14 mouse cellular contexts compared by ENCODE assay signal in the genomic region with DNA sequence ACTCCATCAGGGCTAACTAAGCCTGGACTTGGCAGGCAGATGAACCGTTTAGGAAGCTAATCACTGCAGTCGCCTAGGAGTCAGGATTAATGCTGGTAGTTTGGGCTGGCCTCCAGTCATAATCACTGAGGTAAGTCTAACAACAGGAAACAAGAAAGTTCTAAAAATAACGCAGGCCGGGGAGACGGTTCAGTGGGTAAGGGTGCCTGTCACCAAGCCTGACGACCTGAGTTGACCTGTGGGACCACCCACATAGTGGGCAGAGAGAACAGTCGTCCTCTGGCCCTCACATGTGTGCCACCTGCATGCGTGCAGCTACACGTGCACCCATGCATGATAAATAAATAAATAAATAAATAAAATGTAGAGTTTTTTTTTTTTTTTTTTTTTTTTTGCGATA. TPM values are rescaled to one million over a fixed set of nuclear protein-coding genes. Genes with fewer than 3 reads are reported as not detected.
DNase-seq lines count a peak whose midpoint lies in the region; ATAC-seq and TF ChIP-seq lines count a peak whose summit lies in the region.
"Had no signal": no experiment of that assay in that cellular context is flagged by ENCODE, and none has a peak within 500 bp of the region (broad histone marks: within the 10 kb centered on the region; RNA-seq: fewer than 3 reads in every experiment).

No protein-coding gene starts in this region.

- no peaks in the 10 kb centered on the region for H3K36me3 ChIP-seq in heart, postnatal 0 days (replicated peaks; ENCODE audit: control insufficient read depth, insufficient read depth, low read length)
- H3K36me3 ChIP-seq in kidney, embryonic 14.5 days (ENCODE audit: control insufficient read depth, insufficient read depth, low read length) = no peaks in the 10 kb centered on the region

- no peak for TF ChIP-seq CTCF in heart, postnatal 0 days (IDR thresholded peaks at IDR 0.05; ENCODE audit: low read depth)

- 31% methylated on average over 10 of the region's 10 CpGs for WGBS in heart, postnatal 0 days
- WGBS in kidney, embryonic 14.5 days = 18% methylated on average over 10 of the region's 10 CpGs

- no peak for DNase-seq in heart, postnatal 0 days (ENCODE audit: low spot score)
- no peak for DNase-seq in heart, adult 9 months (ENCODE audit: low spot score in 2 of 2)
- peak; percentile 35 to 36 for DNase-seq in spleen, adult 18-20 months
- DNase-seq in spleen, adult 12 weeks (ENCODE audit: low spot score) = no peak
- no peak for DNase-seq in frontal cortex, postnatal 36 days (ENCODE audit: low spot score in 2 of 2)
- DNase-seq in lung, postnatal 14 days = no peak
- no peak for DNase-seq in lung, postnatal 4 days
- DNase-seq: cerebellum, adult 9-11 months; lung, adult 18-20 months; thymus, postnatal 25 days had no signal

- TF ChIP-seq EP300 in heart, postnatal 0 days (IDR thresholded peaks at IDR 0.05; ENCODE audit: low read depth) = no peak

- H3K4me2 ChIP-seq in heart, postnatal 0 days (ENCODE audit: low read depth, low read length) = no peak overlapping the region
- no peak overlapping the region for H3K4me2 ChIP-seq in kidney, embryonic 14.5 days (replicated peaks; ENCODE audit: low read depth, low read length)

- no peaks in the 10 kb centered on the region for H3K9me3 ChIP-seq in heart, postnatal 0 days (replicated peaks; ENCODE audit: control insufficient read depth, low read length)
- H3K9me3 ChIP-seq in kidney, embryonic 14.5 days (ENCODE audit: control insufficient read depth, low read length) = no peaks in the 10 kb centered on the region

- H3K4me3 ChIP-seq in heart, postnatal 0 days (ENCODE audit: low read depth, low read length) = no peak overlapping the region
- H3K4me3 ChIP-seq in kidney, embryonic 14.5 days (ENCODE audit: low read length) = no peak overlapping the region

- H3K9ac ChIP-seq in heart, postnatal 0 days (replicated peaks; ENCODE audit: low read depth, low read length) = no peak overlapping the region
- no peak overlapping the region for H3K9ac ChIP-seq in kidney, embryonic 14.5 days (ENCODE audit: low read depth, low read length)

- no peak overlapping the region for H3K27ac ChIP-seq in heart, postnatal 0 days (ENCODE audit: low read depth)
- no peak overlapping the region for H3K27ac ChIP-seq in kidney, embryonic 14.5 days (ENCODE audit: low read depth, low read length)

- peaks cover 6% of the 10 kb centered on the region for H3K4me1 ChIP-seq in heart, postnatal 0 days (ENCODE audit: control insufficient read depth, insufficient read depth)
- peaks cover 20% of the 10 kb centered on the region for H3K4me1 ChIP-seq in kidney, embryonic 14.5 days (ENCODE audit: control insufficient read depth, insufficient read depth, low read length)

- 0 out of 2 replicates have a peak, but pooled peaks have one; percentile 19 for ATAC-seq in heart, postnatal 0 days (ENCODE audit: insufficient read depth, low read depth)
- ATAC-seq in kidney, embryonic 14.5 days (ENCODE audit: low FRiP score, low TSS enrichment) = peak; percentile 4; the same call in 1 of the 2 replicates

- no peaks in the 10 kb centered on the region for H3K27me3 ChIP-seq in heart, postnatal 0 days (ENCODE audit: control insufficient read depth, insufficient read depth, low read length)
- H3K27me3 ChIP-seq in kidney, embryonic 14.5 days (ENCODE audit: control insufficient read depth, insufficient read depth, low read length) = no peaks in the 10 kb centered on the region

RNA-seq across cellular contexts. Expression of a gene that starts 13.4 kb away (rescaled TPM):
- not detected in 2 replicates for total RNA-seq in heart, postnatal 0 days (2014; rRNA removed; ENCODE audit: low replicate concordance)
- polyA plus RNA-seq in heart, postnatal 0 days (2015; fragmentation: Nextera tagmentation; extraction: Ambion mirVana) = 0.33 and 0.75 TPM in 2 replicates
- polyA plus RNA-seq in kidney, embryonic 14.5 days (2014; fragmentation: Nextera tagmentation; extraction: Ambion mirVana) = 0.28 and 0.36 TPM in 2 replicates

RNA-seq across cellular contexts. Expression of a gene that starts 24.6 kb away (rescaled TPM):
- total RNA-seq in heart, postnatal 0 days (2014; rRNA removed; ENCODE audit: low replicate concordance) = 2.7 TPM in 1 of 2 replicates, not detected in the other
- polyA plus RNA-seq in heart, postnatal 0 days (2015; fragmentation: Nextera tagmentation; extraction: Ambion mirVana) = 0.08 and 0.14 TPM in 2 replicates
- 0.14 and 0.21 TPM in 2 replicates for polyA plus RNA-seq in kidney, embryonic 14.5 days (2014; fragmentation: Nextera tagmentation; extraction: Ambion mirVana)

RNA-seq across cellular contexts. Expression of a gene that starts 55.1 kb away (rescaled TPM):
- not detected in 2 replicates for total RNA-seq in heart, postnatal 0 days (2014; rRNA removed; ENCODE audit: low replicate concordance)
- 0.12 and 0.18 TPM in 2 replicates for polyA plus RNA-seq in heart, postnatal 0 days (2015; fragmentation: Nextera tagmentation; extraction: Ambion mirVana)
- polyA plus RNA-seq in kidney, embryonic 14.5 days (2014; fragmentation: Nextera tagmentation; extraction: Ambion mirVana) = 0.77 and 1.6 TPM in 2 replicates
- total RNA-seq: gastrocnemius, adult 18-20 months; heart, adult 8-10 months had no signal

RNA-seq across cellular contexts. Expression of a gene that starts 58.1 kb away (rescaled TPM):
- not detected in 2 replicates for total RNA-seq in heart, postnatal 0 days (2014; rRNA removed; ENCODE audit: low replicate concordance)
- polyA plus RNA-seq in heart, postnatal 0 days (2015; fragmentation: Nextera tagmentation; extraction: Ambion mirVana) = not detected in 2 replicates
- 0.19 TPM in 1 of 2 replicates, not detected in the other for polyA plus RNA-seq in kidney, embryonic 14.5 days (2014; fragmentation: Nextera tagmentation; extraction: Ambion mirVana)
- total RNA-seq: gastrocnemius, adult 18-20 months; heart, adult 8-10 months had no signal
- polyA plus RNA-seq: large intestine, adult 2 months had no signal

Comparison
In these comparisons a context has a peak if more than half of its experiments do, and no peak if none do; other contexts are left out.
1. DNase-seq: peak in spleen, adult 18-20 months (2 of 2); none in heart, postnatal 0 days (single experiment), heart, adult 9 months (0 of 2), spleen, adult 12 weeks (single experiment), frontal cortex, postnatal 36 days (0 of 2), lung, postnatal 14 days (single experiment) and lung, postnatal 4 days (0 of 2).